Mouse (Mus musculus) layer of hippocampus, postnatal 14 days (tissue): ENCODE data around the gene Trim63. TPM values are rescaled to one million over a fixed set of nuclear protein-coding genes. Genes with fewer than 3 reads are reported as not detected.
"Not testable (repeated sequence)": the region's sequence is repeated elsewhere in the genome, so short reads cannot be mapped to it uniquely, and the experiment has no call there.

Experiments used
- DNase-seq, 2 experiments: peaks; one replicate each; pipeline ENCODE4 v3.0.0; 2021 to 2022; ENCODE audit warnings: low spot score in 2 of 2, mixed read lengths in 1 of 2
- long read RNA-seq, 2 experiments: library from polyadenylated mRNA; stranded (forward); transcript quantifications; one replicate each; pipeline ENCODE4 v2.0.0; 2021
- total RNA-seq, 2 experiments: library from RNA; stranded (reverse); gene quantifications; 2 replicates each; pipeline ENCODE4 v1.2.3; 2021

Trim63 gene
- under 1 TPM in 1 of 2 experiments, not detected in 1; 0.21 TPM for total RNA-seq
- long read RNA-seq, experiment 1: 0 reads
- long read RNA-seq, experiment 2: 0 reads

DNA sequence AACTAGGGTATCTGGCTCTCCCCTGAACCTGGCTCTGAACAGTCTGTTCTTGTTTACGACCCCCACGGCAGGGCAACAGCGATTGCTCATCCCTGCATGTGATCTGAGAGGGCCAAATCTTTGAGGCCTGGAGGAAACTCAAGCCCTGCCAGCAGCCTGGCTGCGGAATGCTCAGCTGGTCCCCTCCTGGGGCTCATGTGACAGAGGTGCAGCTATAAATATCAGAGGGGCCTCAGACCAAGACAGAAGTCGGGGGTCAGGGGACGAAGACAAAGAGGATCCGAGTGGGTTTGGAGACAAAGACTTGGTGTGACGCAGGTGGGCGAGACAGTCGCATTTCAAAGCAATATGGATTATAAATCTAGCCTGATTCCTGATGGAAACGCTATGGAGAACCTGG lies at the start of gene Trim63:
Trim63 (plus strand) TSS at position 245 of the 400 bp plus-strand sequence.
- DNase-seq: no peak

DNA sequence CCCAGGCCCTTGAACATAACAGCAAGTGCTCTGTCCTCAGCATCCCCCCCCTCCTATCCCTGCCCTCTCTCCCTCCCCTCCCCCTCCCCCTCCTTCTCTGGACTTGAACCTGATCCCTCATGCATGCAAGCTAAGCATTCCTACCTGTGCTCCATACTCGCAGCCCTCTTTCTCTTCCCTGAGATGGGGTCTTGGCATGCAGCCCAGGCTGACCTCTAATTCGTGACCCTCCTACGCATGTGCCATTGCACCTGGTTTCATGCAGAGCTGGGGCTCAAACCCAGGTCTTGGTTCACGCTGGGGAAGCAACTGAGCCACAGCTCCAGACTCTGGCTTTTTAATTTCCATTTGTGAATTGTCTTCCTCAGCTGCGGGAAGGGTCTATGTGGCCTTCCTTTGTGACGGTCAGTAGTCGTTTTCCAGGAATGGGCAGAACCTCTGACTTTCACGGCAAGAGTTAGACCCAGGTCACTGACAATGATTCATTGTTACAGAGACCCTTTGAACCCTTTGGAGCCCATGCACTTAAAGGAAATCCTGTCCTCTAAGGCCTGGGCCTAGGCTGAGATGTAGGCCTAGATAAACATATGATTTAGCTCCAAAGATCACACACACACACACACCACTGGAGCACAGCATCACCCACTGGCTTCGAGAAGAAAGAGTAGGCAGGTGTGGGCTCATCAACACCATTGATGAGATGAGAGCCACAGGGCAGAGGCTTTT lies 48.9 kb upstream of the Trim63 start:
- no peak for DNase-seq

DNA sequence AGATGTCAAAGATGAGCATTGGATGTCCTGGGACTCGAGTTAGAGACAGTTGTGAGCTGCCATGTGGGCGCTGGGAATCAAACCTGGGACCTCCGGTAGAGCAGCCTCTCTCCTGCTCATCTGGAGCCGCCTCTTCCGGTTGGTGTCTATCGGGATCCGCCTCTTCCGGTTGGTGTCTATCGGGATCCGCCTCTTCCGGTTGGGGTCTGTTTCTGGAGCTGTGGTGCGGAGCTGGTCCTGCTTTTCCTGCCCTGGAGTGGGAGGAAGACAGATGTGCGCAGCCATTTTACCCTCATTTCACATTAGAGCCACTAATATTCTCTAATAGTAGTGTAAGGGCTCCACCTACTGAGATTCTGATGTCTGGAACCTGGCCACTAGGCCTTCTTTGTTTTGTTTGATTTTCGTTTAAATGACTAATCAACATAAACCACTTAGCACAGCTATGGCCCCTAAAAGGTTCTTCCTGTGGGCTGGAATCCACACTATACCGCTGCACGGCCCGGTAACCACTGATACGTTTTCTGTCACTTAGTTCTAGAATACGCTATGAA lies 46.7 kb upstream of the Trim63 start:
- no peak for DNase-seq

DNA sequence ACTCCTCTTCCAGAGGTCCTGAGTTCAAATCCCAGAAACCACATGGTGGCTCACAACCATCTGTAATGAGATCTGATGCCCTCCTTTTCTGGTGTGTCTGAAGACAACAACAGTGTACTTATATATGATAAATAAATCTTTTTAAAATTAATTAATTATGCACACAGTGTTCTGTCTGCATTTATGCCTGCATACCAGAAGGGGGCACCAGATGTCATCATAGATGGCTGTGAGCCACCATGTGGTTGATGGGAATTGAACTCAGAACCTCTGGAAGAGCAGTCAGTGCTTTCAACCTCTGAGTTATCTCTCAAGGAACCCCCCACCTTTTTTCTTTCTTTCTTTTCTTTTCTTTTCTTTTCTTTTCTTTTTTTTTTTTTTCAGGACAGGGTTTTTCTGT lies 45.3 kb upstream of the Trim63 start:
- not testable (repeated sequence) for DNase-seq

DNA sequence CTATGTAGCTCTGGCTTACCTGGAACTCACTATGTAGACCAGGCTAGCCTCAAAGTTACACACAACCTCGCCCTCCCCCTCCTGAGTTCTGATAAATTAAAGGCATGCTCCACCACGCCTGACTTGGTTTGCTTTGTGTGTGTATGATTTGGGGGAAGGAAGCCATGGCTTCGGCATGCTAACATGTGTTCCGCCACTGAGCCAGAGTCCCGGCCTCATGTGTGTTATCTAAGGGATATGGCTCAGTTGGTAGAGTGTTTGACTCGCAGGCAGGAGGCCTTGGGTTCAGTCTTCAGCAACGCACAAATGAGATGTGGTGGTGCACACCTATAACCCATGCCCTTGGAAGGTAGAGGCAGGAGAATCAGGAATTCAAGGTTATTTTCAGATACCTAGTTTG lies 42.9 kb upstream of the Trim63 start:
- DNase-seq: no peak

DNA sequence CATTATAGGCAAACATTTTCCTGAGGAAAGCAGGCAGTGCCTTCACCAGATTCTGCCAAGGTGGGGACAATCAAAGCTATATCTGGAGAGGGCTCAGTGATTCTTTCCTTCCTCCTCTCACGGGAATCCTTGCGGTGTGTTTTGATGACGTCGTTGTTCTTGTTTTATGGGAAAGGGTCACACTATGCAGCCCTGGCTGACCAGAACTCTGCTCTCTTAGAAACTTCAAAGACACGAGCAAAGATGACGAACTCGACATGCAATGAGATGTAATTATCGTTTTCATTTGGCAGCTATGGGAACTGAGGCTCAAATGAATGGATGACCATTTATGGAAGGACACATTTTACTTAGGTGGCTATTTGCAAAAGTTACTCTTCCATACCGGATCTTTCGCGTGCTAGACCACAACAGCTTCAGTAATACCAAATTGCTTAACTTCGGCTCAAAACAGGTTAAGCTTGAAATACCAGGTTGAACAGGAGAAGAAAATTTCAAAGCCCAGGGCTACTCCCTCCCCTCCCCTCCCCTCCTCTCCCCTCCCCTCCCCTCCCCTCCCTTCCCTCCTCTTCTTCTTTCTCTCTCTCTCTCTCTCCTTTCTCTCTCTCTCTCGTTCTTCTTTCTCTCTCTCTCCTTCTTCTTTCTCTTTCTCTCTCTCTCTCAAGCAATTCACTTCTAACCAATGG lies 42.0 kb upstream of the Trim63 start:
- DNase-seq: no peak

DNA sequence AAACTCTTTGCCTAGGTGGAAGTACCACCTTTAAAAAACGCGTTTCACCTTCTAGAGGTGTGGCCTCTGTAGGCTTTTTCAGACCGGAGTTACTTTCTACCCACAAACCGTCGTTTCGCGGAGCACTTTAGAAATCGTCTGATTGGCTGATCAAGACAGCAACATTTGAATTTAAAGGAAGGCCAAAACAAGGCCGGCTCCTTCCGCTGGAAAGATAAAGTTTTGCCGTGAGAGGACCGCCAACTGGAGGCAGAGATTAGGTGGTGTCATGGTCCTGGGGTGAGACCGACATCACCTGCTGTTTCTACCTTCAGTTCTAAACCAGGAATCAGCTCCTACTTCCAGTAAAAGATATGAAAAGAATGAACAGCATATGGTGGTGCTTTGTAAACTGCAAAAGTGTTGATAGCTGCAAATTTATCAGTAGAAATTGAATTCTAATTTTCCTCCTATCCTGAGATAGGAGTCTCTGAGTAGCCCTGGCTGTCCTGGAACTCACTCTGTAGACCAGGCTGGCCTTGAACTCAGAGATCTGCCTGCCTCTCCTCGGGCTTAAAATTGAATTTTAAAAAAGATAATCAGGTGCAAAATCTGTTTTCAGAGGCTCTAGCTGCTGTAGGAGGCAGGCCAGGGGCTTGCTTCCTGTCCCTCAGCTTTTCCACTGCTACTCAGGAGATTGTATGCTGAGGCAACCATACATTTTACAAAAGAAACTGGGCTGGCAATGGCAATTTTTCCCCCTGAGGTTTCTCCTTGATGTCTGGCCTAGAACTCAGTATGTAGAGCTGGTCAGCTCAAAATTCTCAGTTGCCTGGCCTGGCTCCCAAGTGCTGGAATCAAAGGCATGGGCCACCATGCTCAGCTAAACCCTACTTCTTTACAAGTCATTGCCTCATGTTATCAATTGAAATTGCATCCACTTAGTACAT lies 41.2 kb upstream of the Trim63 start:
- DNase-seq: no peak

DNA sequence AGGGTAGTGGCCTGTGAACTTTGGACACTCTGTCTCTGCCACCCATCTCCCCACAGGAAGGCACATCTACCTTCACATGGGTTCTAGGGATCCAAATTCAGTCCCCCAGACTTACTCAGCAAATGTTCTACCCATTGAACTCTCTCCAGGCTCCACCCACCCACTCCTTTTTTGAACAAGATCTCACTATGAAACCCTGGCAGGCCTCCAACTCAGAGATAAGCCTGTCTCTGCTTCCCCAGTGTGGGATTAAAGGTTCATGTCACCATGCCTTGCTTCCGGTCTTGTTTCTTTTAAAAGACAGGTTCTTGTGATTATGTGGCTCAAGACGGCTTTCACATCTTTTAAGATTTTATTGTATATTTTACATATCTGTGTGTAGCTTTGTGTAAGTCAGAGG lies 30.0 kb upstream of the Trim63 start:
- DNase-seq: no peak

DNA sequence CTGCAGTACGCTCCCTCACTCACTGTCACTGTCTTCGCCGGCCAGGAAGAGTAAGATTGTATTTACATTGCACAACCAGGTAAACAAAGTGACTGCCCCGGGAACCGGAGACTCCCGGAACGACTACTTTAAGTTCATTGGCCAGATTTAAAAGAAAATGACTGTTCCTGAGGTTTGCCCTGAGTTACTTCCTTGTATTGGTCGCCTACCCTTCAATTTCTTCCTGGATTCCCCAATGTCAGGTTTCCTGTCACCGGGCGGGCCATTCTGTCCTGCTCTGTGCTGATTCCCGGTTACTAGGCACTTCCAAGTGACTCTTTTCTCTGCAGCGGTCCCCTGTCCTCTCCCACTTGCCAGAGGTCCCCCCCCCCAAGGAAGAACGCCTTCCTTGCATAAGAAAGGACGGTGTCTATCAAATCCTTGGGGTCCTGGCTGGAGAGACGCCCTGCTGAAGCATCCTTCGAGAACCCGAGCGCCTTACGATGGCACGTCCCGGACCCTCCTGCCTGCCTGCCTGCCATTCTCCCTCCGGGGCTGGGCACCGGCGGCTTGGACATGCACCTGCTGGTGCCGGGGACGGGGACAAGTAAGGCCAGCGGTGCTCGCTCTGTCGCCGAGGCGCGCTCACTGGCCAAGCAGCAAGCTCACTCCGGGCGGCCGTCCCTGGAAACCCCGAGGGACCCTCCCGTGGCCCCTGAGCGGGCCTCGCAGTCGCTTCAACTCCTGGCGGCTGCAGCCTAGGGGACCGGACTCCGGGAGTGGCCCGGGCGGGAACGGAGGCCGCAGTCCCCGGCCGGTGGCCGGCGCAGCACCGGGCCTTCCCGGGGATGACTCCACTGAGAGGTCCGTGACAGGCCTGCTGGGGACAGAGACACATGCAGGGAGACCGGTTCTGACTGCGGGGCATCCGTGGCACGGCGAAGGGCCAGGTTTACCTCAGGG lies 28.4 kb upstream of the Trim63 start:
- DNase-seq: no peak

DNA sequence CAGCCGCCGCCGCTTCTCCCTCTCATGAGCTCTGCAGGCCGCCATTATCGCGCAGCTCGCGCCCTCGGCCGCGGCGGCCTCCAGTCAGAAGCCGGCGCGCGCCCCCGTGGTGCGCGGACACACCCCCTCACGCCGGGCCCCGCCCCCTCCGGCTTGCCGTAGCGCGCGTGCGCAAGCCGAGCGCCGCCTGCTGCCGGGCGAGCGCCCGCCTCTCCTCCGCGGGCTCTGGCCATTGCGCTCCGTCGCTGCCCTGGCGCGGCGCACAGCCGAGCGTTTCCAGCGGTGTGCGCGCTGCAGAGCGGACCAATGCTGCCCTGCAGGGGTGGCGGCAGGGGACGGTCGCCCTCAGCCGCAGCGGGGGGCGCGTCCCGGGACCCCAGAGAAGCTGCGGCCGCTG lies 27.8 kb upstream of the Trim63 start:
- peak; percentile 95 to 96 for DNase-seq

DNA sequence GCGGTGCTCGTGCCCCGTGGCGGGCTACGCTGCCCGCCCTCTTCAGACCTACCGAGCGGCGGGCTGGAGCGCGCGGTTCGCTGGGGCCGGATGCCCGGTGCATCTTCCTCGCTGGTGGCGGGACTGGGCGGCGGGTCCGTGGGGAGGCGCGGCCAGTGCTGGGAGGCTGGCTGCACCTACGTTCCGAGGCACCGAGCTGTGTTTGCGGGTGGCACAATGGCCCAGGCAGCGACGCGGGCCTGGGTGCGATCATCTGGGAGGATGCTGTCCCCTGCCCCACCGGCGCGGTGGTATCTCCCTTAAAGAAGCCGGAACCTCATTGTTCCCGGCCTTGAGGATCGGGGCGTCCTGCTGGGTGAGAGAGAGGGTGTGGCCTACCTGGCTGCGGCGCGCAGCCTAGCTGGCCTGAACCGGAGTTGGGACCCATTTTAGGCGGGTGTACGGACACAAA lies 27.3 kb upstream of the Trim63 start, which contains the start of gene Pdik1l:
Pdik1l (minus strand) TSS at position 321 of the 451 bp plus-strand sequence.
- DNase-seq: peak; percentile 64

DNA sequence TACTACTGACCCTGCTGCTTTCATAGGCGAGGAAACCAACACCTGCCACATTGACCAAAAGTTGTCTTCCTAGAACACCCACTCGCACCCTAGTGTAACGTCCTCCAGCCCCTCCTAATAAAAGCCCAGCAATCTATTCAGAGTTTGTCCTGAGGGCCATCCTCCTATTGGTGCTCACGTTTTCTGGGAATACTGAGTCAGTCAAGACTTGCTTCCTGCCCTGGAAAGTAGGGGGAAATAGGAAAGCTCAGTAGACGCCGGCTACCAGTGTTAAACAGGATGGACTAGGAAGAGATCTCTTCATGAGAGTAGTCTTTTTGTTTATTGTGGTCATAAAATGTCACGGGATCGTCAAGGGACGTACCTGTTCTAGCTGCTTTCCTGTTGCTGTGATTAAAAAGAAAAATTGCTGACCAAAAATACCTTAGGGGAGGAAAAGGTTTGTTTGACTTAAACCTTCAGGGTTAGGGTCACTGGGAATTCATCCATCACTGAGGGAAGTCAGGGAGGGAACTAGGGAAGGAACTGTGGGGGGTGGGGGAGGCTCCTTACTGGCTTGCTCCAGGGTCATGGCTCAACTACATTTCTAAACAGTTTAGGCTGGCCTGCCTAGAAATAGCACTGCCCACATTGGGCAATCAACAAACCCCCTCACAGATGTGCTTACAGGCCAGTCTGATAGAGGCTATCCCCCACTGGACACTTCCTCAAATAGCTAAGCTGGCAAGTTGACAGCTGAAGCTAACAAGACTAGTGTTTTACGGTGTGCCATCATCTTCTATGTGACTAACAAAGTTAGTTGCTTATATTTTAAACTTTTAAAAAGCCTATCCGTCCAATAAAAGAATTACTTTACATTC lies 26.3 kb upstream of the Trim63 start:
- DNase-seq: no peak

DNA sequence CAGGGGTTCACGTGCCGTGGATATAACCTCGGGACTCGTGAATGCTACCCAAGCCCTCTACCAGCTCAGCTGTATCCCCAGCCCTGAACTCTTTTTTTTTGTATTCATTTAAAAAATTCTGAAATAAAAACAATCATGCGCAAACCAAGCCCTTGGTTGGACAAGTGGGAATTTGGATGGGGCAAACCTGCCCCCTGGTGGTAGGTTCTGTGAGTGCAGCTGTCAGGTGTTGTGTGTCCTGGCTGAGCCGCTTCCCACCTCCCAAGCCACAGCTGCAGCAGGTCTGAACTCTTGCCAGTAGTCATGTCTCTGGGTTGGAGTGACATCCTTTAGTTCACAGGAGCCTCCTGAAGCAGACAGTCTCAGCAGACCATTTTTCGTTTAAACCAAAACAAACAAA lies 22.9 kb upstream of the Trim63 start:
- peak; percentile 51 to 71 for DNase-seq

DNA sequence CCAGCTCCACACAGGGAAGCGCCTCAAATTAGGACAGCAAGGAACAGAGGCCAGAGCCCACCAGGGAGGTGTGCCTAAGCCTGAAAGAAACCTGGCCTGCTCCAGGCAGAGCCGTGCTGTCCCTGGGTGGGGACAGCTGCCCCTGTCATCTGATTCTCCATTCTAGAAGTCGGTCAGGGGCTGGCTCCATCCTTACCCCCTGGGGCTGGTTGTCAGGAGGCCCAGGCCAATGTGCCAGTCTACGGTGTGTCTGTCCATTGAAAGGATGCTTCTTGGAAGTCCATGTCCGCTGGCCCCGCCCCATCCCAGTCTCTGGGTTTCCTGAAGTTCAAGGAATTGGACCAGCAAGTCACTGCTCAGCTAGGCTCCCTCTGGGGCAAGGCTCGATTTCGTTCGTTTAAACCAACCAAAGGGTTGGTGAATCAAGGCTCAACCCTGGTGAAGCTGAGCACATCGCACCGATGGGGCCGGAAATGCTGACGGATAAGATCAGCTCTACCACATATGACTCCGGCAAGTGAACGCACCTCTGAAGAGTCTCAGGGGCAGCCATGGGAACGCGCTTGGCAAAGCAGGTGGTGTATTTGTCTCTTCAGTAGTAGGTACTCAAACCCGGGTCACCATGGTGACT lies 21.7 kb upstream of the Trim63 start:
- DNase-seq: no peak

DNA sequence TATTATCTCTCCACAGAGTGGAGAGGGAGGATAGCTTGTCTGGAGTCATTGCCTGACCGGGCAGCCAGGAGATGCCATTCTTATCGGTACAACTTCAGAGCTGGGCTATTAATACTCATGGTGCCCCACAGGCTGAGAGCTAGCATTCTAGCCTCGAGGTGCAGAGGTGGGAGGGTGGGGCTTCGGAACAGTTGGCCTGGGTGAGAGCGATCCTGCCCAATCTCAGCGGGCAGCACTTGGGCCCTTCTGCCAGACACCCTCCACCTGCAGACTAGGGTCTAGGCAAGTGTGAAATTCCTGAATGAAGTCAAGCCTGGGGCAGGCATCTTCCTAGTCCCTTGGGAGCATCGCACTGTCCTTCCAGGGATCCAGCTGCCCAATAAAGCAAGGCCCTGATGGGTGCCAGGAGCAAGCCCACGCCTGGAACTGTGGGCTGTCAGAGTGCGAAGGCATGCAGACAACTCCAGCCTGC lies 21.2 kb upstream of the Trim63 start:
- no peak for DNase-seq

DNA sequence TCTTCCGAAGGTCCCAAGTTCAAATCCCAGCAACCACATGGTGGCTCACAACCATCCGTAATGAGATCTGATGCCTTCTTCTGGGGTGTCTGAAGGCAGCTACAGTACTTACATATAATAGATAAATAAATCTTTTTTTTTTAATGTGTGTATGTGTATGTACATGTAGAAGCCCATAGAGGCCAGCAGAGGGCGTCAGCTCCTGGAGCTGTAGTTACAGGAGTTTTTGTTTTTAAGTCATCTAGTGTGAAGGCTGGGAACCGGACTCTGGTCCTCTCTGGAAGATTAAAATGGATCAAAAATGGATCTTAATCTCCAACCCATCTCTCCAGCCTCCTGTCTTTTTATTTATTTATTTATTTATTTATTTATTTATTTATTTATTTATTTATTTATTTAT lies 18.8 kb upstream of the Trim63 start:
- not testable (repeated sequence) for DNase-seq

DNA sequence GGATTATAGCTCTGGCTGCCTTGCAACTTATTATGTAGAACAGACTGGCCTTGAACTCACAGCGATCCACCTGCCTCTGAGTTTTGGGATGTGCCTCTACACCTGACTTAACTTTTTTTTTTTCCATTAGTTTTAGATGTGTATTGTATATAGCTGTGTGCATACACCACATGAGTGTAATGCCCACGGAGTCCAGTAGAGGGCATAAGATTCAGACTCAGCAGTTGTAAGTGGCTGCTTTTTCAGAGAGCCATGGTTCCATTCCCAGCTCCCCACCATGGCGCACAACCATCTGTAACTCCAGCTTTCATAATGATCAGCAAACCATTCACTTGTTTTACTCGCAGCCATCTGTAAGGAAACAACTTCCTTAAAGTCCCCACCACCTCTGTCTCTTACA lies 18.4 kb upstream of the Trim63 start:
- no peak for DNase-seq

DNA sequence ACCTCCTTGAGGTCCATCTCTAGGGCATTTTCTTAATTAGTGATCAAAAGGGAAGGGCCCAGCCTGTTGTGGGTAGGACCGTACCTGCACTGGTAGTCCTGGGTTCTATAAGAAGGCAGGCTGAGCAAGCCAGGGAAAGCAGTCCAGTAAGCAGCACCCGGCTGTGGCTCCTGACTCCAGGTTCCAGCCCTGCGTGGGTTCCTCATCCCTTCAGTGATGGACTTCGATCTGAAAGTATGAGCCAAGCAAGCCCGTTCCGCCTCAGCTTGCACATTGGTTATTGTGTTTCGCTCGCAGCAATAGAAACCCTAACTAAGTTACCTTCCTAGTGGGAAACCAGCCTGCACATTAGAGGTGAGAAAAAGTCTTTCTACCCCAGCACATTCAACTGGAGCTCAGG lies 17.6 kb upstream of the Trim63 start:
- DNase-seq: no peak
